In genomic region chr6:34754448-34754847, GRCm38 (mm10) we compare ENCODE assay signal across 8 mouse cellular contexts. TPM values are rescaled to one million over a fixed set of nuclear protein-coding genes. Genes with fewer than 3 reads are reported as not detected.
DNase-seq lines count a peak whose midpoint lies in the region; ATAC-seq and TF ChIP-seq lines count a peak whose summit lies in the region.

No protein-coding gene starts in this region.

- H3K4me2 ChIP-seq in forebrain, embryonic 15.5 days (replicated peaks) = no peak overlapping the region
- H3K4me2 ChIP-seq in lung, embryonic 14.5 days = no peak overlapping the region

- H3K27me3 ChIP-seq in G1E (ENCODE audit: insufficient read depth, low read length) = peaks cover 14% of the 10 kb centered on the region
- no peaks in the 10 kb centered on the region for H3K27me3 ChIP-seq in forebrain, embryonic 15.5 days
- no peaks in the 10 kb centered on the region for H3K27me3 ChIP-seq in lung, embryonic 14.5 days (ENCODE audit: insufficient read depth, low read length)

- TF ChIP-seq CTCF in G1E (IDR thresholded peaks at IDR 0.05; ENCODE audit: low read depth, low read length) = no peak
- peak; percentile 83 for TF ChIP-seq CTCF in lung, embryonic 14.5 days (IDR thresholded peaks at IDR 0.05; ENCODE audit: low read depth)

- no peak overlapping the region for H3K4me3 ChIP-seq in G1E (ENCODE audit: low read depth, low read length)
- no peak overlapping the region for H3K4me3 ChIP-seq in forebrain, embryonic 15.5 days
- H3K4me3 ChIP-seq in lung, embryonic 14.5 days (ENCODE audit: low read depth, low read length) = no peak overlapping the region

- H3K9ac ChIP-seq in forebrain, embryonic 15.5 days (replicated peaks) = no peak overlapping the region
- H3K9ac ChIP-seq in lung, embryonic 14.5 days = no peak overlapping the region

- 41% methylated on average over 5 of the region's 5 CpGs for WGBS in forebrain, embryonic 15.5 days
- 19% methylated on average over 5 of the region's 5 CpGs for WGBS in lung, embryonic 14.5 days

- ATAC-seq in G1E (ENCODE audit: extremely low read depth, insufficient number of reproducible peaks, low FRiP score, poor library complexity, severe bottlenecking) = no peak
- peak; percentile 73 for ATAC-seq in forebrain, embryonic 15.5 days (replicated peaks)
- ATAC-seq in lung, embryonic 14.5 days (ENCODE audit: insufficient read depth) = peak; percentile 90

- H3K36me3 ChIP-seq in G1E (replicated peaks) = no peaks in the 10 kb centered on the region
- H3K36me3 ChIP-seq in forebrain, embryonic 15.5 days = peaks cover 3% of the 10 kb centered on the region; the same call in 1 of the 2 replicates
- peaks cover 58% of the 10 kb centered on the region for H3K36me3 ChIP-seq in lung, embryonic 14.5 days (ENCODE audit: insufficient read depth)

- no peaks in the 10 kb centered on the region for H3K4me1 ChIP-seq in G1E (ENCODE audit: insufficient read depth, low read depth, low read length)
- H3K4me1 ChIP-seq in forebrain, embryonic 15.5 days = no peaks in the 10 kb centered on the region
- no peaks in the 10 kb centered on the region for H3K4me1 ChIP-seq in lung, embryonic 14.5 days (ENCODE audit: insufficient read depth)

- no peak overlapping the region for H3K27ac ChIP-seq in forebrain, embryonic 15.5 days (replicated peaks)
- no peak overlapping the region for H3K27ac ChIP-seq in lung, embryonic 14.5 days (ENCODE audit: low read depth)

- no peaks in the 10 kb centered on the region for H3K9me3 ChIP-seq in G1E (replicated peaks)
- no peaks in the 10 kb centered on the region for H3K9me3 ChIP-seq in forebrain, embryonic 15.5 days
- no peaks in the 10 kb centered on the region for H3K9me3 ChIP-seq in lung, embryonic 14.5 days (ENCODE audit: low read depth, low read length)

- DNase-seq in G1E (ENCODE audit: low spot score) = peak; percentile 5
- peak; percentile 20 for DNase-seq in brain, embryonic 18.5 days (ENCODE audit: low read depth, low spot score)
- peak; percentile 53 to 57 for DNase-seq in heart, postnatal 36 days
- peak; percentile 54 to 68 for DNase-seq in kidney, postnatal 4 days
- DNase-seq in lung, embryonic 14.5 days = peak; percentile 90
- peak; percentile 80 for DNase-seq in retina, postnatal 1 day
- no peak for DNase-seq in T-cell, adult 2 months (ENCODE audit: low spot score)

- intact Hi-C loops in heart, postnatal 36 days (cut with DNase I) = loop anchor here (1.0 to 5.0 kb wide), 4 partner anchors 47 to 244 kb away; partner anchors contain the start of gene Cald1

RNA-seq across cellular contexts. Expression of gene Agbl3, which starts 25.8 kb away (rescaled TPM):
- not detected in 2 replicates for total RNA-seq in G1E (2014; fragmentation: Nextera tagmentation)
- 0.06 and 0.22 TPM in 2 replicates for total RNA-seq in G1E (2017)
- not detected in 2 replicates for polyA plus RNA-seq in G1E (2012)
- 8.9 and 10.9 TPM in 2 replicates for polyA plus RNA-seq in forebrain, embryonic 15.5 days (2015; fragmentation: Nextera tagmentation; extraction: Ambion mirVana)
- 1 to 10 TPM; 3.1 to 3.9 TPM for total RNA-seq in heart, postnatal 36 days (2021)
- polyA plus RNA-seq in lung, embryonic 14.5 days (2014; fragmentation: Nextera tagmentation; extraction: Ambion mirVana) = 11.3 and 11.6 TPM in 2 replicates
